Mouse (Mus musculus) ES-Bruce4 (cell line): ENCODE data around the gene Spice1.

Source experiments
- CTCF ChIP-seq: IDR thresholded peaks from one replicate; pipeline ENCODE4 v1.8.1; 2011; ENCODE audit warnings: low read depth, low read length
- POLR2A ChIP-seq: IDR thresholded peaks from one replicate; pipeline ENCODE4 v1.8.1; 2011; ENCODE audit warnings: low read length; ENCODE audit not compliant: insufficient read depth

- TF ChIP-seq CTCF (no peak), POLR2A (no peak)
Observed at GRCm38 (mm10) chr16:44313422-44313821, 33.5 kb upstream of the Spice1 start.
